Mouse (Mus musculus) forebrain, embryonic 16.5 days (tissue): ENCODE measurements at regions not wholly inside any gene's neighbourhood (a gene's known extent, or its start where the extent isn't known, plus 50 kb on each side); places are given as distances from the start of the nearest gene placed in this dataset.

Experiments used
- ATAC-seq: fragments of 200-750 bp; cut with Nextera tagmentation; 2 replicates; pipeline ENCODE4 v1.8.0; 2017; ENCODE audit warnings: mild to moderate bottlenecking, moderate library complexity
- H3K27ac ChIP-seq: fragments of 300-500 bp; sonication (generic); 2 replicates; pipeline ENCODE4 v1.5.1; 2014; ENCODE audit warnings: low read length, control low read depth
- H3K27me3 ChIP-seq: fragments of 300-500 bp; sonication (generic); replicated peaks from 2 replicates; pipeline ENCODE4 v1.6.1; 2014; ENCODE audit warnings: low read length; ENCODE audit not compliant: control insufficient read depth, insufficient read depth
- H3K36me3 ChIP-seq: fragments of 300-500 bp; sonication (generic); 2 replicates; pipeline ENCODE4 v1.6.1; 2014; ENCODE audit not compliant: control insufficient read depth, insufficient read depth
- H3K4me1 ChIP-seq: fragments of 300-500 bp; sonication (generic); replicated peaks from 2 replicates; pipeline ENCODE4 v1.6.1; 2014; ENCODE audit warnings: low read length; ENCODE audit not compliant: control insufficient read depth, insufficient read depth
- H3K4me2 ChIP-seq: fragments of 300-500 bp; sonication (generic); 2 replicates; pipeline ENCODE4 v1.6.1; 2014; ENCODE audit warnings: mild to moderate bottlenecking, low read length, control low read depth
- H3K4me3 ChIP-seq: fragments of 300-500 bp; sonication (generic); replicated peaks from 2 replicates; pipeline ENCODE4 v1.5.1; 2014; ENCODE audit warnings: mild to moderate bottlenecking, low read length, control low read depth
- H3K9ac ChIP-seq: fragments of 300-500 bp; sonication (generic); replicated peaks from 2 replicates; pipeline ENCODE4 v1.6.1; 2014; ENCODE audit warnings: low read depth, low read length, control low read depth
- H3K9me3 ChIP-seq: fragments of 300-500 bp; sonication (generic); 2 replicates; pipeline ENCODE4 v1.6.1; 2016; ENCODE audit warnings: low read length; ENCODE audit not compliant: control insufficient read depth
- WGBS: fragments of 180-500 bp; shearing (Covaris S2); extraction: QIAGEN DNeasy Blood & Tissue Kit; methylation state at CpG from one replicate; pipeline ENCODE4 v1.1.7; 2014; 5-methylcytosine and 5-hydroxymethylcytosine counted together

GRCm38 (mm10) chr2:9160181-9160580 lies 720.9 kb upstream of the 4930412O13Rik start:
- no peak overlapping the region for H3K9ac ChIP-seq
- no peak overlapping the region for H3K27ac ChIP-seq
- H3K4me3 ChIP-seq, result no peak overlapping the region
- no peaks in the 10 kb centered on the region for H3K9me3 ChIP-seq
- ATAC-seq, result no peak
- no peaks in the 10 kb centered on the region for H3K4me1 ChIP-seq
- no peaks in the 10 kb centered on the region for H3K27me3 ChIP-seq
- H3K36me3 ChIP-seq, result no peaks in the 10 kb centered on the region
- no peak overlapping the region for H3K4me2 ChIP-seq

GRCm38 (mm10) chr2:9163819-9164560 lies 717.1 kb upstream of the 4930412O13Rik start:
- Histone ChIP-seq H3K27ac (no peak overlapping the region), H3K9ac (no peak overlapping the region), H3K4me1 (no peaks in the 10 kb centered on the region), H3K4me2 (no peak overlapping the region), H3K9me3 (no peaks in the 10 kb centered on the region), H3K27me3 (no peaks in the 10 kb centered on the region), H3K4me3 (no peak overlapping the region), H3K36me3 (no peaks in the 10 kb centered on the region)
- no peak for ATAC-seq
- 91% methylated on average over 5 of the region's 5 CpGs for WGBS

GRCm38 (mm10) chr2:9182127-9182526 lies 698.9 kb upstream of the 4930412O13Rik start:
- Histone ChIP-seq H3K27me3 (no peaks in the 10 kb centered on the region), H3K9ac (no peak overlapping the region), H3K27ac (no peak overlapping the region), H3K4me2 (no peak overlapping the region), H3K36me3 (no peaks in the 10 kb centered on the region), H3K9me3 (no peaks in the 10 kb centered on the region), H3K4me1 (no peaks in the 10 kb centered on the region), H3K4me3 (no peak overlapping the region)
- 52% methylated on average over 5 of the region's 5 CpGs for WGBS
- ATAC-seq, result no peak

GRCm38 (mm10) chr2:9184243-9184642 lies 696.8 kb upstream of the 4930412O13Rik start:
- Histone ChIP-seq H3K4me1 (no peaks in the 10 kb centered on the region), H3K36me3 (no peaks in the 10 kb centered on the region), H3K27me3 (no peaks in the 10 kb centered on the region), H3K9me3 (no peaks in the 10 kb centered on the region), H3K9ac (no peak overlapping the region), H3K27ac (no peak overlapping the region), H3K4me3 (no peak overlapping the region), H3K4me2 (no peak overlapping the region)
- ATAC-seq, result no peak
- WGBS, result 93% methylated on average over 4 of the region's 4 CpGs

GRCm38 (mm10) chr2:9185780-9186483 lies 695.1 kb upstream of the 4930412O13Rik start:
- H3K27me3 ChIP-seq, result no peaks in the 10 kb centered on the region
- H3K4me1 ChIP-seq, result no peaks in the 10 kb centered on the region
- no peak overlapping the region for H3K4me2 ChIP-seq
- no peaks in the 10 kb centered on the region for H3K36me3 ChIP-seq
- WGBS, result 42% methylated on average over 2 of the region's 2 CpGs
- no peak overlapping the region for H3K9ac ChIP-seq
- H3K9me3 ChIP-seq, result no peaks in the 10 kb centered on the region
- no peak for ATAC-seq
- no peak overlapping the region for H3K4me3 ChIP-seq
- H3K27ac ChIP-seq, result no peak overlapping the region

- H3K27me3 ChIP-seq, result no peaks in the 10 kb centered on the region
- H3K27ac ChIP-seq, result no peak overlapping the region
- no peaks in the 10 kb centered on the region for H3K36me3 ChIP-seq
- no peak overlapping the region for H3K4me3 ChIP-seq
- H3K9ac ChIP-seq, result no peak overlapping the region
- H3K4me1 ChIP-seq, result no peaks in the 10 kb centered on the region
- no peaks in the 10 kb centered on the region for H3K9me3 ChIP-seq
- no peak overlapping the region for H3K4me2 ChIP-seq
- no peak for ATAC-seq
- 91% methylated on average over 6 of the region's 6 CpGs for WGBS
These were observed 687.9 kb upstream of the 4930412O13Rik start for GRCm38 (mm10) chr2:9193195-9193594.

- Histone ChIP-seq H3K27ac (no peak overlapping the region), H3K36me3 (no peaks in the 10 kb centered on the region), H3K4me2 (no peak overlapping the region), H3K9me3 (no peaks in the 10 kb centered on the region), H3K27me3 (no peaks in the 10 kb centered on the region), H3K4me1 (no peaks in the 10 kb centered on the region), H3K4me3 (no peak overlapping the region), H3K9ac (no peak overlapping the region)
- WGBS, result 69% methylated on average over 3 of the region's 3 CpGs
- no peak for ATAC-seq
These were observed 684.0 kb upstream of the 4930412O13Rik start for GRCm38 (mm10) chr2:9197025-9197424.

GRCm38 (mm10) chr2:9207963-9208362 lies 673.1 kb upstream of the 4930412O13Rik start:
- 87% methylated on average over 4 of the region's 4 CpGs for WGBS
- no peaks in the 10 kb centered on the region for H3K9me3 ChIP-seq
- no peaks in the 10 kb centered on the region for H3K36me3 ChIP-seq
- no peaks in the 10 kb centered on the region for H3K27me3 ChIP-seq
- no peaks in the 10 kb centered on the region for H3K4me1 ChIP-seq
- H3K4me3 ChIP-seq, result no peak overlapping the region
- no peak for ATAC-seq
- H3K9ac ChIP-seq, result no peak overlapping the region
- no peak overlapping the region for H3K27ac ChIP-seq
- H3K4me2 ChIP-seq, result no peak overlapping the region
